Mouse (Mus musculus) forebrain, embryonic 13.5 days (tissue): ENCODE data around the gene Msh4. TPM values are rescaled to one million over a fixed set of nuclear protein-coding genes. Genes with fewer than 3 reads are reported as not detected.
"Not testable (repeated sequence)": the region's sequence is repeated elsewhere in the genome, so short reads cannot be mapped to it uniquely, and the experiment has no call there.

Experiments
- ATAC-seq: fragments of 200-750 bp; cut with Nextera tagmentation; 2 replicates; pipeline ENCODE4 v1.8.0; 2017
- H3K27ac ChIP-seq: fragments of 300-500 bp; sonication (generic); 2 replicates; pipeline ENCODE4 v1.5.1; 2015; ENCODE audit warnings: inconsistent platforms, mild to moderate bottlenecking, moderate library complexity
- H3K27me3 ChIP-seq: fragments of 300-500 bp; sonication (generic); 2 replicates; pipeline ENCODE4 v1.6.1; 2015; ENCODE audit warnings: mild to moderate bottlenecking, inconsistent platforms
- H3K36me3 ChIP-seq: fragments of 300-500 bp; sonication (generic); 2 replicates; pipeline ENCODE4 v1.6.1; 2015; ENCODE audit warnings: mild to moderate bottlenecking, inconsistent platforms; ENCODE audit not compliant: poor library complexity, severe bottlenecking
- H3K4me1 ChIP-seq: fragments of 300-500 bp; sonication (generic); 2 replicates; pipeline ENCODE4 v1.6.1; 2015; ENCODE audit warnings: inconsistent platforms
- H3K4me2 ChIP-seq: fragments of 300-500 bp; sonication (generic); 2 replicates; pipeline ENCODE4 v1.6.1; 2015; ENCODE audit warnings: inconsistent platforms, mild to moderate bottlenecking, moderate library complexity
- H3K4me3 ChIP-seq: fragments of 300-500 bp; sonication (generic); 2 replicates; pipeline ENCODE4 v1.5.1; 2015; ENCODE audit warnings: mild to moderate bottlenecking, inconsistent platforms
- H3K9ac ChIP-seq: fragments of 300-500 bp; sonication (generic); 2 replicates; pipeline ENCODE4 v1.6.1; 2015; ENCODE audit warnings: mild to moderate bottlenecking, inconsistent platforms
- H3K9me3 ChIP-seq: fragments of 300-500 bp; sonication (generic); replicated peaks from 2 replicates; pipeline ENCODE4 v1.6.1; 2016; ENCODE audit warnings: inconsistent platforms
- WGBS: fragments of 180-500 bp; shearing (Covaris S2); methylation state at CpG from one replicate; pipeline ENCODE4 v1.1.7; 2015; 5-methylcytosine and 5-hydroxymethylcytosine counted together
- polyA plus RNA-seq: library from polyadenylated mRNA; unstranded; fragments of >200 nt; fragmentation: Nextera tagmentation; extraction: Ambion mirVana; gene quantifications from 2 replicates; pipeline ENCODE4 v1.2.1, GENCODE M21; 2015

The Msh4 gene
- polyA plus RNA-seq, 1 experiment from 2014 or later, result 0.13 TPM

- H3K4me2 ChIP-seq, result no peak overlapping the region
- H3K4me1 ChIP-seq, result no peaks in the 10 kb centered on the region
- no peaks in the 10 kb centered on the region for H3K27me3 ChIP-seq
- no peak overlapping the region for H3K4me3 ChIP-seq
- no peaks in the 10 kb centered on the region for H3K9me3 ChIP-seq
- no peak for ATAC-seq
- H3K27ac ChIP-seq, result no peak overlapping the region
- 91% methylated on average over 4 of the region's 4 CpGs for WGBS
- no peak overlapping the region for H3K9ac ChIP-seq
- no peaks in the 10 kb centered on the region for H3K36me3 ChIP-seq
These were observed 41.1 kb downstream of the Msh4 start for GRCm38 (mm10) chr3:153864636-153865429.

- no peak overlapping the region for H3K4me3 ChIP-seq
- H3K4me1 ChIP-seq, result no peaks in the 10 kb centered on the region
- no peak for ATAC-seq
- H3K9ac ChIP-seq, result no peak overlapping the region
- H3K4me2 ChIP-seq, result no peak overlapping the region
- no peaks in the 10 kb centered on the region for H3K9me3 ChIP-seq
- 78% methylated on average over 2 of the region's 2 CpGs for WGBS
- no peaks in the 10 kb centered on the region for H3K27me3 ChIP-seq
- H3K27ac ChIP-seq, result no peak overlapping the region
- no peaks in the 10 kb centered on the region for H3K36me3 ChIP-seq
These were observed 42.1 kb downstream of the Msh4 start for GRCm38 (mm10) chr3:153863816-153864215.

GRCm38 (mm10) chr3:153860392-153860791 is 45.5 kb downstream of the Msh4 start:
- H3K9ac ChIP-seq, H3K4me3 ChIP-seq, H3K36me3 ChIP-seq, H3K9me3 ChIP-seq, ATAC-seq, H3K27me3 ChIP-seq, H3K27ac ChIP-seq, H3K4me2 ChIP-seq, H3K4me1 ChIP-seq: not testable (repeated sequence)
- WGBS, result 89% methylated on average over 8 of the region's 8 CpGs

GRCm38 (mm10) chr3:153858350-153859001 is 47.5 kb downstream of the Msh4 start:
- Histone ChIP-seq H3K27me3 (no peaks in the 10 kb centered on the region), H3K9ac (no peak overlapping the region), H3K4me3 (no peak overlapping the region), H3K4me1 (no peaks in the 10 kb centered on the region), H3K9me3 (no peaks in the 10 kb centered on the region), H3K4me2 (no peak overlapping the region), H3K27ac (no peak overlapping the region), H3K36me3 (no peaks in the 10 kb centered on the region)
- 83% methylated on average over 10 of the region's 10 CpGs for WGBS
- ATAC-seq, result no peak

- Histone ChIP-seq H3K4me1 (no peaks in the 10 kb centered on the region; the same call in 1 of the 2 replicates), H3K4me2 (no peak overlapping the region), H3K36me3 (no peaks in the 10 kb centered on the region), H3K9me3 (no peaks in the 10 kb centered on the region), H3K4me3 (no peak overlapping the region), H3K9ac (no peak overlapping the region), H3K27ac (no peak overlapping the region), H3K27me3 (no peaks in the 10 kb centered on the region)
- 87% methylated on average over 8 of the region's 8 CpGs for WGBS
- no peak for ATAC-seq
These were observed 53.7 kb downstream of the Msh4 start for GRCm38 (mm10) chr3:153852266-153852665.

GRCm38 (mm10) chr3:153850759-153851158 is 55.2 kb downstream of the Msh4 start:
- no peaks in the 10 kb centered on the region for H3K9me3 ChIP-seq
- no peaks in the 10 kb centered on the region for H3K36me3 ChIP-seq
- H3K4me3 ChIP-seq, result no peak overlapping the region
- ATAC-seq, result no peak
- no peaks in the 10 kb centered on the region for H3K27me3 ChIP-seq
- 80% methylated on average over 7 of the region's 7 CpGs for WGBS
- H3K9ac ChIP-seq, result no peak overlapping the region
- H3K27ac ChIP-seq, result no peak overlapping the region
- H3K4me2 ChIP-seq, result no peak overlapping the region
- H3K4me1 ChIP-seq, result no peaks in the 10 kb centered on the region; the same call in 1 of the 2 replicates

GRCm38 (mm10) chr3:153849368-153850015 is 56.4 kb downstream of the Msh4 start:
- 14% methylated on average over 5 of the region's 5 CpGs for WGBS

GRCm38 (mm10) chr3:153847207-153847733 is 58.7 kb downstream of the Msh4 start:
- WGBS, result 77% methylated on average over 7 of the region's 7 CpGs

More at GRCm38 (mm10) chr3:153849368-153850015, 56.4 kb downstream of the Msh4 start:
- no peak overlapping the region for H3K9ac ChIP-seq
- H3K4me2 ChIP-seq, result no peak overlapping the region
- no peak overlapping the region for H3K4me3 ChIP-seq
- no peaks in the 10 kb centered on the region for H3K36me3 ChIP-seq
- H3K27me3 ChIP-seq, result no peaks in the 10 kb centered on the region
- H3K27ac ChIP-seq, result no peak overlapping the region
- H3K9me3 ChIP-seq, result no peaks in the 10 kb centered on the region
- no peak for ATAC-seq
- no peaks in the 10 kb centered on the region; the same call in 1 of the 2 replicates for H3K4me1 ChIP-seq

GRCm38 (mm10) chr3:153846109-153846508 is 59.8 kb downstream of the Msh4 start:
- no peaks in the 10 kb centered on the region; the same call in 1 of the 2 replicates for H3K4me1 ChIP-seq
- 94% methylated on average over 4 of the region's 4 CpGs for WGBS

More at GRCm38 (mm10) chr3:153847207-153847733, 58.7 kb downstream of the Msh4 start:
- H3K4me1 ChIP-seq, result no peaks in the 10 kb centered on the region; the same call in 1 of the 2 replicates
- H3K9me3 ChIP-seq, result no peaks in the 10 kb centered on the region
- no peak overlapping the region for H3K4me3 ChIP-seq
- ATAC-seq, result no peak
- no peaks in the 10 kb centered on the region for H3K36me3 ChIP-seq
- no peak overlapping the region for H3K27ac ChIP-seq
- H3K9ac ChIP-seq, result no peak overlapping the region
- no peak overlapping the region for H3K4me2 ChIP-seq
- H3K27me3 ChIP-seq, result no peaks in the 10 kb centered on the region

GRCm38 (mm10) chr3:153845500-153845899 is 60.4 kb downstream of the Msh4 start:
- Histone ChIP-seq H3K4me2 (no peak overlapping the region), H3K27ac (no peak overlapping the region), H3K4me1 (no peaks in the 10 kb centered on the region; the same call in 1 of the 2 replicates), H3K9ac (no peak overlapping the region), H3K9me3 (no peaks in the 10 kb centered on the region), H3K27me3 (no peaks in the 10 kb centered on the region), H3K36me3 (no peaks in the 10 kb centered on the region), H3K4me3 (no peak overlapping the region)
- no peak for ATAC-seq
- WGBS, result 90% methylated on average over 2 of the region's 2 CpGs

More at GRCm38 (mm10) chr3:153846109-153846508, 59.8 kb downstream of the Msh4 start:
- Histone ChIP-seq H3K27me3 (no peaks in the 10 kb centered on the region), H3K36me3 (no peaks in the 10 kb centered on the region), H3K27ac (no peak overlapping the region), H3K9ac (no peak overlapping the region), H3K4me2 (no peak overlapping the region), H3K4me3 (no peak overlapping the region), H3K9me3 (no peaks in the 10 kb centered on the region)
- no peak for ATAC-seq

GRCm38 (mm10) chr3:153844757-153845156 is 61.2 kb downstream of the Msh4 start:
- H3K9me3 ChIP-seq, result no peaks in the 10 kb centered on the region
- H3K4me1 ChIP-seq, result no peaks in the 10 kb centered on the region; the same call in 1 of the 2 replicates
- no peaks in the 10 kb centered on the region for H3K27me3 ChIP-seq
- no peaks in the 10 kb centered on the region for H3K36me3 ChIP-seq
- WGBS, result 94% methylated on average over 9 of the region's 9 CpGs
- H3K9ac ChIP-seq, result no peak overlapping the region
- H3K27ac ChIP-seq, result no peak overlapping the region
- no peak overlapping the region for H3K4me2 ChIP-seq
- ATAC-seq, result no peak
- H3K4me3 ChIP-seq, result no peak overlapping the region

- Histone ChIP-seq H3K27me3 (no peaks in the 10 kb centered on the region), H3K4me1 (no peaks in the 10 kb centered on the region), H3K4me2 (no peak within 1 kb of the TSS), H3K9ac (no peak within 1 kb of the TSS), H3K36me3 (no peaks in the 10 kb centered on the region), H3K4me3 (no peak within 1 kb of the TSS), H3K9me3 (no peaks in the 10 kb centered on the region), H3K27ac (no peak within 1 kb of the TSS)
- ATAC-seq, result no peak
- WGBS, result 88% methylated on average over 10 of the region's 10 CpGs
These were observed 61.9 kb downstream of the Msh4 start, which contains the start of gene Asb17 for GRCm38 (mm10) chr3:153844030-153844429. TSS of gene Asb17 (plus strand) at chr3:153844209.
